Mouse (Mus musculus) heart, embryonic 15.5 days (tissue): ENCODE measurements around the gene Rgs7. TPM values are rescaled to one million over a fixed set of nuclear protein-coding genes. Genes with fewer than 3 reads are reported as not detected.

Experiments used
- ATAC-seq: fragments of 200-750 bp; cut with Nextera tagmentation; replicated peaks from 2 replicates; pipeline ENCODE4 v1.8.0; 2017; ENCODE audit warnings: low read depth, moderate TSS enrichment; ENCODE audit not compliant: insufficient number of reproducible peaks, insufficient read depth, low FRiP score
- H3K27ac ChIP-seq: fragments of 300-500 bp; sonication (generic); 2 replicates; pipeline ENCODE4 v1.5.1; 2015; ENCODE audit warnings: mild to moderate bottlenecking, inconsistent platforms
- H3K27me3 ChIP-seq: fragments of 300-500 bp; sonication (generic); 2 replicates; pipeline ENCODE4 v1.6.1; 2015; ENCODE audit warnings: inconsistent platforms
- H3K36me3 ChIP-seq: fragments of 300-500 bp; sonication (generic); 2 replicates; pipeline ENCODE4 v1.6.1; 2015; ENCODE audit warnings: mild to moderate bottlenecking, inconsistent platforms
- H3K4me1 ChIP-seq: fragments of 300-500 bp; sonication (generic); replicated peaks from 2 replicates; pipeline ENCODE4 v1.6.1; 2015; ENCODE audit warnings: inconsistent platforms
- H3K4me2 ChIP-seq: fragments of 300-500 bp; sonication (generic); 2 replicates; pipeline ENCODE4 v1.6.1; 2015; ENCODE audit warnings: inconsistent platforms, mild to moderate bottlenecking, moderate library complexity
- H3K4me3 ChIP-seq: fragments of 300-500 bp; sonication (generic); 2 replicates; pipeline ENCODE4 v1.5.1; 2015; ENCODE audit warnings: mild to moderate bottlenecking, inconsistent platforms
- H3K9ac ChIP-seq: fragments of 300-500 bp; sonication (generic); 2 replicates; pipeline ENCODE4 v1.6.1; 2015; ENCODE audit warnings: mild to moderate bottlenecking, inconsistent platforms
- H3K9me3 ChIP-seq: fragments of 300-500 bp; sonication (generic); replicated peaks from 2 replicates; pipeline ENCODE4 v1.6.1; 2016; ENCODE audit warnings: inconsistent platforms
- WGBS: fragments of 180-500 bp; shearing (Covaris S2); methylation state at CpG from one replicate; pipeline ENCODE4 v1.1.7; 2015; ENCODE audit warnings: mixed read lengths; 5-methylcytosine and 5-hydroxymethylcytosine counted together
- polyA plus RNA-seq: library from polyadenylated mRNA; unstranded; fragments of >200 nt; fragmentation: Nextera tagmentation; extraction: Ambion mirVana; gene quantifications from 2 replicates; pipeline ENCODE4 v1.2.1, GENCODE M21; 2015

The Rgs7 gene
- polyA plus RNA-seq, 1 experiment from 2014 or later, result 0.57 TPM

- no peak for ATAC-seq
- WGBS, result 84% methylated on average over 1 of the region's 1 CpGs
These were observed 418.6 kb downstream of the Rgs7 start for GRCm38 (mm10) chr1:175073500-175074232.

GRCm38 (mm10) chr1:175069758-175070290 is 422.5 kb downstream of the Rgs7 start:
- WGBS, result 81% methylated on average over 4 of the region's 4 CpGs
- Histone ChIP-seq H3K36me3 (no peaks in the 10 kb centered on the region), H3K4me1 (no peaks in the 10 kb centered on the region), H3K9me3 (no peaks in the 10 kb centered on the region), H3K9ac (no peak overlapping the region), H3K27ac (no peak overlapping the region), H3K4me2 (no peak overlapping the region), H3K4me3 (no peak overlapping the region), H3K27me3 (no peaks in the 10 kb centered on the region)
- ATAC-seq, result no peak

More at GRCm38 (mm10) chr1:175073500-175074232, 418.6 kb downstream of the Rgs7 start:
- Histone ChIP-seq H3K4me2 (no peak overlapping the region), H3K9me3 (no peaks in the 10 kb centered on the region), H3K9ac (no peak overlapping the region), H3K27ac (no peak overlapping the region), H3K27me3 (no peaks in the 10 kb centered on the region), H3K4me3 (no peak overlapping the region), H3K4me1 (no peaks in the 10 kb centered on the region), H3K36me3 (no peaks in the 10 kb centered on the region)

- no peak overlapping the region for H3K27ac ChIP-seq
- no peak overlapping the region for H3K4me2 ChIP-seq
- H3K9ac ChIP-seq, result no peak overlapping the region
- 77% methylated on average over 6 of the region's 6 CpGs for WGBS
- no peaks in the 10 kb centered on the region for H3K4me1 ChIP-seq
- H3K36me3 ChIP-seq, result no peaks in the 10 kb centered on the region
- H3K4me3 ChIP-seq, result no peak overlapping the region
- H3K27me3 ChIP-seq, result no peaks in the 10 kb centered on the region
- ATAC-seq, result no peak
- no peaks in the 10 kb centered on the region for H3K9me3 ChIP-seq
These were observed 443.2 kb downstream of the Rgs7 start for GRCm38 (mm10) chr1:175049121-175049520.

GRCm38 (mm10) chr1:175041167-175041817 is 451.0 kb downstream of the Rgs7 start:
- Histone ChIP-seq H3K27ac (no peak overlapping the region), H3K4me3 (no peak overlapping the region), H3K4me2 (no peak overlapping the region), H3K9me3 (no peaks in the 10 kb centered on the region), H3K4me1 (no peaks in the 10 kb centered on the region), H3K36me3 (no peaks in the 10 kb centered on the region), H3K27me3 (no peaks in the 10 kb centered on the region), H3K9ac (no peak overlapping the region)
- 48% methylated on average over 4 of the region's 4 CpGs for WGBS
- no peak for ATAC-seq

- Histone ChIP-seq H3K36me3 (no peaks in the 10 kb centered on the region), H3K9me3 (no peaks in the 10 kb centered on the region), H3K4me3 (no peak overlapping the region), H3K27ac (no peak overlapping the region), H3K27me3 (no peaks in the 10 kb centered on the region), H3K9ac (no peak overlapping the region), H3K4me1 (no peaks in the 10 kb centered on the region), H3K4me2 (no peak overlapping the region)
- 90% methylated on average over 4 of the region's 4 CpGs for WGBS
- ATAC-seq, result no peak
These were observed 452.3 kb downstream of the Rgs7 start for GRCm38 (mm10) chr1:175040038-175040437.

- H3K4me2 ChIP-seq, result no peak overlapping the region
- H3K4me3 ChIP-seq, result no peak overlapping the region
- no peak overlapping the region for H3K27ac ChIP-seq
- no peaks in the 10 kb centered on the region for H3K27me3 ChIP-seq
- WGBS, result 54% methylated on average over 6 of the region's 6 CpGs
- ATAC-seq, result no peak
- H3K9ac ChIP-seq, result no peak overlapping the region
- H3K9me3 ChIP-seq, result no peaks in the 10 kb centered on the region
- no peaks in the 10 kb centered on the region for H3K4me1 ChIP-seq
- no peaks in the 10 kb centered on the region for H3K36me3 ChIP-seq
These were observed 452.7 kb downstream of the Rgs7 start for GRCm38 (mm10) chr1:175039567-175039966.

- Histone ChIP-seq H3K9ac (no peak overlapping the region), H3K9me3 (no peaks in the 10 kb centered on the region), H3K4me2 (no peak overlapping the region), H3K4me3 (no peak overlapping the region), H3K27me3 (no peaks in the 10 kb centered on the region), H3K36me3 (no peaks in the 10 kb centered on the region), H3K27ac (no peak overlapping the region), H3K4me1 (no peaks in the 10 kb centered on the region)
- ATAC-seq, result no peak
- WGBS, result 72% methylated on average over 5 of the region's 5 CpGs
These were observed 456.8 kb downstream of the Rgs7 start for GRCm38 (mm10) chr1:175035461-175035860.

- no peak overlapping the region for H3K4me3 ChIP-seq
- 0 out of 2 replicates have a peak, but pooled peaks cover 2% of the 10 kb centered on the region for H3K4me1 ChIP-seq
- H3K9me3 ChIP-seq, result no peaks in the 10 kb centered on the region
- H3K27me3 ChIP-seq, result no peaks in the 10 kb centered on the region
- no peak overlapping the region for H3K4me2 ChIP-seq
- H3K36me3 ChIP-seq, result no peaks in the 10 kb centered on the region
- WGBS, result 50% methylated on average over 6 of the region's 6 CpGs
- no peak overlapping the region for H3K9ac ChIP-seq
- ATAC-seq, result no peak
- H3K27ac ChIP-seq, result no peak overlapping the region
These were observed 460.3 kb downstream of the Rgs7 start for GRCm38 (mm10) chr1:175032015-175032414.

- H3K4me1 ChIP-seq, result 0 out of 2 replicates have a peak, but pooled peaks cover 2% of the 10 kb centered on the region
- no peaks in the 10 kb centered on the region for H3K36me3 ChIP-seq
- no peak overlapping the region for H3K9ac ChIP-seq
- H3K4me3 ChIP-seq, result no peak overlapping the region
- no peak overlapping the region for H3K27ac ChIP-seq
- 17% methylated on average over 9 of the region's 9 CpGs for WGBS
- no peaks in the 10 kb centered on the region for H3K27me3 ChIP-seq
- H3K4me2 ChIP-seq, result no peak overlapping the region
- no peak for ATAC-seq
- no peaks in the 10 kb centered on the region for H3K9me3 ChIP-seq
These were observed 463.5 kb downstream of the Rgs7 start for GRCm38 (mm10) chr1:175028716-175029204.

GRCm38 (mm10) chr1:175028267-175028666 is 464.0 kb downstream of the Rgs7 start:
- no peak for ATAC-seq
- H3K4me1 ChIP-seq, result 0 out of 2 replicates have a peak, but pooled peaks cover 2% of the 10 kb centered on the region
- no peaks in the 10 kb centered on the region for H3K27me3 ChIP-seq
- H3K9ac ChIP-seq, result no peak overlapping the region
- WGBS, result 16% methylated on average over 4 of the region's 4 CpGs
- no peak overlapping the region for H3K4me3 ChIP-seq
- H3K4me2 ChIP-seq, result no peak overlapping the region
- no peaks in the 10 kb centered on the region for H3K9me3 ChIP-seq
- H3K27ac ChIP-seq, result no peak overlapping the region
- H3K36me3 ChIP-seq, result no peaks in the 10 kb centered on the region

GRCm38 (mm10) chr1:175025781-175026309 is 466.5 kb downstream of the Rgs7 start:
- Histone ChIP-seq H3K27me3 (no peaks in the 10 kb centered on the region), H3K36me3 (no peaks in the 10 kb centered on the region), H3K4me1 (0 out of 2 replicates have a peak, but pooled peaks cover 2% of the 10 kb centered on the region), H3K9ac (no peak overlapping the region), H3K9me3 (no peaks in the 10 kb centered on the region), H3K4me3 (no peak overlapping the region), H3K4me2 (no peak overlapping the region), H3K27ac (no peak overlapping the region)
- no peak for ATAC-seq
- WGBS, result 33% methylated on average over 7 of the region's 7 CpGs
